Mouse (Mus musculus) hematopoietic stem cell, adult 5-6 weeks (primary cell): ENCODE measurements at regions not wholly inside any gene's neighbourhood (a gene's known extent, or its start where the extent isn't known, plus 50 kb on each side); places are given as distances from the start of the nearest gene placed in this dataset.

Source experiments
- ATAC-seq, 2 experiments: fragments of 125-278 bp in 1 of 2; replicated peaks in 1 of 2; 2 replicates each; pipeline ENCODE4 v1.8.0; 2016 to 2017; ENCODE audit warnings: inconsistent platforms in 2 of 2, mild to moderate bottlenecking in 2 of 2, moderate number of reproducible peaks in 2 of 2, low read depth in 1 of 2, moderate TSS enrichment in 1 of 2; ENCODE audit not compliant: low FRiP score in 2 of 2, poor library complexity in 2 of 2, severe bottlenecking in 2 of 2, insufficient read depth in 1 of 2, low TSS enrichment in 1 of 2

DNA sequence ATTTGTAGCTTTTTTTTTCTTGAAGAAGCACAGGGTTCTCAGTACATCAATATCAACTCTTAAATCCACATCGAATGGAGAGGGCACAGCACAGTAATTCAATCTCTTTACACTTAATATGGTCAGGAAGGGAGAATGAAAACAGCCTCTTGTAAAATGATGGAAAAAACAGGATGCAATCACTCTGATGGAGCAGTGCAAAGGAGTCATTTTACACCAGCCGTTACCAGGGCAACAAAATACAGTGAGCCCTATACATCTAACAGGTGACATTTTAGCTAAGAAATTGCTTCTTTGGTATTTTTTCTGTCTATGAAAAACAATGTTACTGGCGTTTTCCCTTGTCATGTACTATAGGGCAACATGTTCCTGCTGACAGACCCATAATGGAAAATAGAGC lies 459.9 kb upstream of the Tle4 start:
- ATAC-seq, result no peak

- no peak for ATAC-seq
Observed at GRCm38 (mm10) chr19:15053582-15054141, 455.8 kb upstream of the Tle4 start.

DNA sequence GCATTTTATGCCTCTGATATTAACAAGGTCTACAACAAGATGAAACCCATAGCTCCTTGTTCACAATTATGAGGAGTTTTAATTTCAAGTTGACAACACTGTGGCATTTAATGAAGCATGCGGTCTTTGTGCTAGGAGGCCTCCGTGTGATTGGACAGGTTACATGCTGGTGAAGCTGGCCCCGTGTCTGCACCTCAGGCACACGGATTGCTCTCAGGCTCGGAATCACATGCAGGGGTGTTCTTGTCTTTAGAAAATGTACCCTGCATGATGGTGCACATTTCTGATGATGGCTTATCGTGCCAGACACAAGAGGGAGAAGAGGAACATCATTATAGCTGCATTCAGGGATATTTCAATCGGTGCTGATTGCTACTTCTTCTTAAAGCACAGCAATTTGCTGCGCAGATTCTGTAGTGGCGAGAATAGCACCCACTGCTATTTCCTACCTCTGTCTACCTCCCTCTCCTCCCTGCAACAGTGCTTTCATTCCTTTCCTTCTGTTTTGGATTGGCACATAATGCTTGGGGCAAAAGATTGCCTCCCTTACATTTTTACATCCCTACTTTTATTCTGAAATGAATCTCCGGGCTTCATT lies 454.9 kb upstream of the Tle4 start:
- no peak for ATAC-seq

DNA sequence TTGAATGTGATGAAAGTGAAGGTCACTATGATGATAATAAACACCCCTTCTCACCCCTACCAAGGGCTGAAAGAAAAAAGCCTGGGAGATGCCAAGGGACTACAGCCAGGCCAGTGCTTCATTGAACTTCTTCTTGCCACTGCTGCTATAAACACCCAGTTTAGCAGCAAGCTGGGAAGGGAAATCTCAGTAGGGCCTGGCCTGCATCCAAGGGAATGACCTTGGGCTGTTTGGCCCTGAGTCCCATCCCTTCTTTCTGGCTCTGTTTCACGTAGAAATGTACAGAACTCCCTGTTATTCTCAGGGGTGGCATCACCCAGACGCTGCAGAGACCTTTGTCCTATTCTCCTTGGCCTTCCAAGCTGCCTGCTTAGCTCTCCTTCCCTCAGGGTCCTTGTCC lies 450.0 kb upstream of the Tle4 start:
- no peak for ATAC-seq

DNA sequence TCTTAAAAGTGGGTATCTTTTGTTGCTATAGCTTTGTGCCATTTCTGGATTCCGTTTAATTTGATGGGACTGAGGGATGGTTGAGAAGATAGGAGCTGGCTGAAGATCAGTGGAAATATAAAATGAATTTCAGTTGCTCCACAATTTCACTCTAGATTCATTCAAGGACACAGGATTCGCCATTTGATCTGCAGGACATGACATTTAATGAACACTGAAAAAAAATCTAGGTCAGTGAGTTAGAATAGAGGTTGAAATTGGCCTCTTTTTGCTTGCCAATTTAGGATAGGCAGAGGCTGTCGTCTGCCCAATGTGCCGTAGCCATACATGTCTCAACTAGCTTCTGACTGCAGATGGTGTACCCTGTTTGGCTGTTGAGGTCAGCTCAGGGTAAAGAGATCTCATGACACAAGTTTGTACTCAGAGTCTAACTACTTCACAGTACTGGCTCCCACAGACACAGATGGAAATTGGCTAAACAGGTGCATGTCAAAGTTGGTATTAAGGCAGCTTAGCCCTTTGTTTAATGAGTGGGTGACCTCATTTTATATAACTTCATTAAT lies 449.5 kb upstream of the Tle4 start:
- ATAC-seq, result no peak

- peak; percentile 71 to 85; a peak in 3 of 4 replicates for ATAC-seq
Observed at GRCm38 (mm10) chr19:15035554-15035953, 437.7 kb upstream of the Tle4 start.

DNA sequence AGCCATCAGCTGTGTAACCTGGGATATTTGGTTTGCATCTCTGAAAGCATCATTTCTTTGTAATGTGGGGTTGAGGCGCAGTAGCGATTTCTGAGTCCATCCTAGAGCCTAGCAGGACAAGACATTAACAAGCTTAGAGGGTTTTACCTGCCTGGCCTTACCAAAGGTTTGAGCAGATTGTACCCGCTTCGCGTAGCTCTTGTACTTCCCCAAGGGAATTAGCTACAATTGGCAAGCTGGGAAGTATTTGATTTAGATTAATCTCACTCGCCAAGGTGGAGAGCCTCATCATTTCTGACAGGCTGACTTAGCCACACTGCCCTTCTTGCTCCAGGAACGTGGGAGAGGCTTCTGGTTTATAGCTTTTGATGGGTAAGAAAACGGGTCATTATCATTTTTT lies 436.1 kb upstream of the Tle4 start:
- ATAC-seq, result no peak

GRCm38 (mm10) chr19:15033396-15033795 lies 435.5 kb upstream of the Tle4 start:
- no peak for ATAC-seq

DNA sequence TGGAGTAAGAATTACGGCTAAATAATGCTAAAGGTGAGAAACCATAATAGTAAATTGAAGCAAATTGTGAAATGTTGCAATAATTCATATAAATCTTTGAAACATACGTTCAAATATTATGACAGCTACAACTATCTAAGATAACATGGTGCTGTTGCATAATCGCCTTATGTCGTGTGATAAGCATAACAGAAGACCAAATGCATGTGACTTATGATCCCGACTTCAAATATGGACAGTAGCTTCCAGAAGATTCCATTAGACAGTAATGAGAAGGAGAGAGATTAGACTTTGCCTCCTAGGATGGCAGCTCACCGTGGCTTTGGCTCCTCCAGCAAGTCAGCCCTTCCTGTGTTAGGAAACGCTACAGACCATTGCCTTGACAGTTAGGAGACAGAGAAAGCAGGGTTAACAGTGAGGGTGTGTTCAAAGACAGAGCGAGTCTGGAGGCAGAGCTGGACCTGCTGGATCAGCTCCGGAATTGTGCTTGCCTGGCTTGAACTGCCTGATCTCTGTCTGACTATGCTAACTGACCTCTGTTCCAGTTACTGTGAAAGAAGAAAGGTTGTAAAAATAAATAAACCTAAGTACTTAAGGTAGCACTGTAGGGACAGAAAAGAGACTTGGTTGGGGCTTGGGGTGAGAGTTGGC lies 434.6 kb upstream of the Tle4 start:
- ATAC-seq, result no peak

GRCm38 (mm10) chr19:15031483-15031882 lies 433.6 kb upstream of the Tle4 start:
- no peak for ATAC-seq

GRCm38 (mm10) chr19:15003596-15003995 lies 405.7 kb upstream of the Tle4 start:
- ATAC-seq, result no peak

- no peak for ATAC-seq
Observed at GRCm38 (mm10) chr19:14993344-14993743, 395.5 kb upstream of the Tle4 start.

GRCm38 (mm10) chr19:14970161-14970560 lies 372.3 kb upstream of the Tle4 start:
- no peak for ATAC-seq

DNA sequence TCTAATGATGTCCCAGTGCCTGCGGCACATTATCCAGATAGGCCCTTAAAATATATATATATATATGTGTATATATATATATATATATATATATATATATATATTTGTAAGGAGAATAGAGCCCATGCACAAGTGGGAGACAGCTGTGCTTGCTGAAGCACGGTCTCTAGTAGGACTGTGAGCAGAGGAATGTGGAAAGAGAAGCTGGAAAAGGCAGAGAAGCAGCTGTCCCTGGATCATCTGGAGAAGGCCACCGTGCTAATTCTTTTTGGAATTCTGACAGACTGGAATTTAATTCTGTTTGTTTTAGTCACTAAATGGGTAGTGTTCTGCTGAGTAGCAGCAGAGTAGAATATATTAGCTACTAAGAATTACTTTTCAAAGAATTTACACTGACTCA lies 370.4 kb upstream of the Tle4 start:
- ATAC-seq, result no peak

DNA sequence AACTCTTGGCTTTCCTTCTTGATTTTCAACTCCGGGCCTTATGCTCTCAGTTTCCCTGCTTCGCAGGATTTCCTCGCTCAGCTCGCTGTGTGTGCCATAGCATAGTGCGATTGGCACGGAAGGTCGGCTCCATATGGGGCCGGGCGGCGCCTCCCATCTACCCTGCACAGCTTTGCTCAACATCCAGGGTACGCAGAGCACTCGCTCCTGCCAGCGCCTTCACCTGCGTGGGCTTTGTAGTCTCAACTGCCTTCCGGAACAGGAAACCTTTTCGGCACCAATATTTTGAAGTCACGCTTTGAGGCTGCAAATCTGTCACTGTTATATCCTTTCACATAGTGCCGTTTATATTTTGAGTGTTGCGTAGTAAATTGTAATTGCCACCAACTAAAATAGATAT lies 359.9 kb upstream of the Tle4 start:
- ATAC-seq, result no peak

DNA sequence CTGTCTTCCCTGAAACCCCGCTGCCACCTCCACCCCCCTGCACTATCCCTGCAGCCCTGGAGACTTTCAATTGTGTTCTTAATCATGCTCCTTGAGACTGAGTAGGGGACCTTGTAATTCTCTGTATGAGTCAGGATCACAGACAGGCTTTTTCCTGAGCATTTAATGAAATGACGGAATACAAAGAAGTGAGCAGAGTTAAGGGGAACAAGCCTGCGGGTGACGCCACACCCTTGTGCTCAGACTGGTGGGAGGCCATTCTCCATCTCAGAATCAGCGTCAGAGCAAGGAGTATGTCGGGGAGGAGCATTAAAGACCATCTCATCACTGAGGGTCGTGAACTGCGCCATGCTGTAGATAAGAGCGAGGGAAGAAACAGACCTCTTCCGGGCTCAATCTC lies 359.3 kb upstream of the Tle4 start:
- no peak for ATAC-seq

DNA sequence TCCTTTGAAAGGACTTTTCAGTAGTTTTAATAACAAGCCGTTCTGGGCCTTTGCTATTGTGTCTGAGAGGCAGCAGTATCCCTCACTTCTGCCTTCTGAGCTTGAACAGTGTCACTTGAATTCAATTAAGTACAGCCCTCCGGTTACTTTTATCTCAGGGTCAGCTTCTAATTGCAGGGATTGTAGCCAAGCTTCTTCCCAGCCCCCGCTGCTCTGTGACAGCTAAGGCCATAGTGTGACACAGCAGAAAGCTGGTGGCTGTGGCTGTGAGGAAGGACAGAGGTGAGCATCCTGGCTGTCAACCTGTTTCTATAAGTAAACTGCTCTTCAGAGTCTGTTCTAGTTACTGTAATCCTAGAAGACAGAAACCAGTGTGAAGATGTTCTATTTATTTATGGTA lies 358.5 kb upstream of the Tle4 start:
- no peak for ATAC-seq

DNA sequence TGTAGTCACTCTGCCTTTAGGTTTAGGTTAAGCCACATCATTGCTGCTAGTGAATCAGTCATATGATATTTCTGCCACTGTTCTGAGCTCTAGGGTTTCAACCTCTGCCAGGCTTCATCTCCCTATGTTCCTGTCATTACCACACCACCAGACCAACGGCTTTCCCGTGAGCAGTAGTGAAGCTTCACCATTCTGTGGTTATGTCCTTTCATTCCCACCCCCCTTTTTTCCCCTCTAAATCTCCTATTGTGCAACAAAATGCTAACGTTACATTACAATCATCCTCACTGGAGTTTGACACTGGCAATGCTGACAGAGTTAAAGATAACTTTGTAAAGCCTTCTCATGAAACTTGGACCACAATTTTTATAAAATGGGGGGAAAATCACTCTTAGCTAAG lies 358.1 kb upstream of the Tle4 start:
- no peak for ATAC-seq
